Mouse (Mus musculus) neutrophil, adult 5-6 weeks (primary cell): ENCODE measurements around the gene Madcam1. TPM values are rescaled to one million over a fixed set of nuclear protein-coding genes. Genes with fewer than 3 reads are reported as not detected.

Experiments used
- ATAC-seq: fragments of 151-379, 151-347 bp; 2 replicates; pipeline ENCODE4 v1.8.0; 2017; ENCODE audit warnings: mild to moderate bottlenecking, moderate TSS enrichment; ENCODE audit not compliant: insufficient number of reproducible peaks, poor library complexity, low FRiP score, severe bottlenecking; ENCODE audit errors: extremely low read depth
- total RNA-seq: library from RNA; stranded (forward); fragments of 200-1000 nt; gene quantifications from 2 replicates; pipeline ENCODE4 v1.2.3, GENCODE M21; 2017

Gene Madcam1
- not detected in 2 replicates for total RNA-seq

- ATAC-seq = peak; percentile 49
These were observed at the start of gene Madcam1 for GRCm38 (mm10) chr10:79664131-79664665. Gene Madcam1, plus strand, starts transcription at chr10:79664559.

GRCm38 (mm10) chr10:79615860-79616259 lies 48.5 kb upstream of the Madcam1 start:
- ATAC-seq = no peak

GRCm38 (mm10) chr10:79616376-79616775 lies 48.0 kb upstream of the Madcam1 start:
- ATAC-seq = no peak

GRCm38 (mm10) chr10:79623950-79624349 lies 40.4 kb upstream of the Madcam1 start:
- no peak for ATAC-seq

- no peak for ATAC-seq
These were observed 39.0 kb upstream of the Madcam1 start for GRCm38 (mm10) chr10:79625398-79625797.

GRCm38 (mm10) chr10:79626156-79626555 lies 38.2 kb upstream of the Madcam1 start:
- ATAC-seq = no peak

- no peak for ATAC-seq
These were observed 36.0 kb upstream of the Madcam1 start for GRCm38 (mm10) chr10:79628377-79628776.

GRCm38 (mm10) chr10:79631432-79631831 lies 32.9 kb upstream of the Madcam1 start:
- ATAC-seq = no peak

- ATAC-seq = no peak
These were observed 31.2 kb upstream of the Madcam1 start for GRCm38 (mm10) chr10:79633006-79633777.

- no peak for ATAC-seq
These were observed 28.1 kb upstream of the Madcam1 start for GRCm38 (mm10) chr10:79636287-79636686.

- no peak for ATAC-seq
These were observed 26.9 kb upstream of the Madcam1 start, which contains the start of gene Shc2 for GRCm38 (mm10) chr10:79637128-79638110. Gene Shc2, minus strand, starts transcription at chr10:79637918.

- ATAC-seq = no peak
These were observed 25.7 kb upstream of the Madcam1 start for GRCm38 (mm10) chr10:79638486-79639204.

- no peak for ATAC-seq
These were observed 18.6 kb upstream of the Madcam1 start, which contains the start of gene Odf3l2 for GRCm38 (mm10) chr10:79645711-79646110. Gene Odf3l2, minus strand, starts transcription at chr10:79645738.

- peak; percentile 68 for ATAC-seq
These were observed 15.1 kb upstream of the Madcam1 start for GRCm38 (mm10) chr10:79649070-79649751.

- no peak for ATAC-seq
These were observed 11.6 kb upstream of the Madcam1 start for GRCm38 (mm10) chr10:79652789-79653188.

- ATAC-seq = no peak
These were observed 9.4 kb upstream of the Madcam1 start for GRCm38 (mm10) chr10:79654946-79655395.

- ATAC-seq = no peak
These were observed 5.5 kb upstream of the Madcam1 start for GRCm38 (mm10) chr10:79658829-79659228.

- ATAC-seq = no peak
These were observed 4.1 kb upstream of the Madcam1 start for GRCm38 (mm10) chr10:79660298-79660697.
